Mouse (Mus musculus) kidney, adult 18-20 months (tissue): ENCODE data around the gene Ehhadh.
"Not testable (repeated sequence)": the region's sequence is repeated elsewhere in the genome, so short reads cannot be mapped to it uniquely, and the experiment has no call there.

Source experiments
- DNase-seq: peaks from one replicate; pipeline ENCODE4 v3.0.0; 2021

Gene Ehhadh

GRCm38 (mm10) chr16:21787516-21788353, at the start of gene Ehhadh:
Gene Ehhadh (minus strand): TSS chr16:21787807.
- DNase-seq = peak; percentile 89

- no peak for DNase-seq
These were observed 48.9 kb upstream of the Ehhadh start for GRCm38 (mm10) chr16:21836311-21837072.

- no peak for DNase-seq
These were observed 48.0 kb upstream of the Ehhadh start for GRCm38 (mm10) chr16:21835584-21835931.

GRCm38 (mm10) chr16:21834866-21835583, 47.4 kb upstream of the Ehhadh start:
- no peak for DNase-seq

- DNase-seq = no peak
These were observed 46.4 kb upstream of the Ehhadh start for GRCm38 (mm10) chr16:21833970-21834369.

- no peak for DNase-seq
These were observed 45.9 kb upstream of the Ehhadh start for GRCm38 (mm10) chr16:21833469-21833868.

- DNase-seq = no peak
These were observed 44.2 kb upstream of the Ehhadh start for GRCm38 (mm10) chr16:21831764-21832163.

- no peak for DNase-seq
These were observed 43.2 kb upstream of the Ehhadh start for GRCm38 (mm10) chr16:21830784-21831183.

GRCm38 (mm10) chr16:21829711-21830110, 42.1 kb upstream of the Ehhadh start:
- DNase-seq = no peak

- peak; percentile 42 for DNase-seq
These were observed 40.0 kb upstream of the Ehhadh start for GRCm38 (mm10) chr16:21827581-21827980.

GRCm38 (mm10) chr16:21827153-21827552, 39.5 kb upstream of the Ehhadh start:
- peak; percentile 48 for DNase-seq

- peak; percentile 73 for DNase-seq
These were observed 38.0 kb upstream of the Ehhadh start for GRCm38 (mm10) chr16:21825612-21826031.

GRCm38 (mm10) chr16:21818629-21819028, 31.0 kb upstream of the Ehhadh start:
- DNase-seq = peak; percentile 61

GRCm38 (mm10) chr16:21818132-21818531, 30.5 kb upstream of the Ehhadh start:
- peak; percentile 71 for DNase-seq

- DNase-seq = no peak
These were observed 28.0 kb upstream of the Ehhadh start for GRCm38 (mm10) chr16:21815669-21816010.

GRCm38 (mm10) chr16:21814861-21815668, 27.5 kb upstream of the Ehhadh start:
- DNase-seq = peak; percentile 59

GRCm38 (mm10) chr16:21813164-21813834, 25.7 kb upstream of the Ehhadh start:
- DNase-seq = no peak

GRCm38 (mm10) chr16:21807786-21808185, 20.2 kb upstream of the Ehhadh start:
- DNase-seq = not testable (repeated sequence)

- no peak for DNase-seq
These were observed 19.3 kb upstream of the Ehhadh start for GRCm38 (mm10) chr16:21806892-21807291.

GRCm38 (mm10) chr16:21804258-21804657, 16.7 kb upstream of the Ehhadh start:
- no peak for DNase-seq

- DNase-seq = no peak
These were observed 7.5 kb upstream of the Ehhadh start for GRCm38 (mm10) chr16:21795071-21795470.

- no peak for DNase-seq
These were observed 7.1 kb upstream of the Ehhadh start for GRCm38 (mm10) chr16:21794697-21795045.
